Mouse (Mus musculus): ENCODE results near the gene Gm17657. TPM values are rescaled to one million over a fixed set of nuclear protein-coding genes. Genes with fewer than 3 reads are reported as not detected.

The Gm17657 gene
- not detected for polyA plus RNA-seq (2014; fragmentation: Illumina TruSeq; extraction: RNeasy Lipid Tissue Mini Kit (QIAGEN cat#74804); ENCODE audit: low replicate concordance)

DNA sequence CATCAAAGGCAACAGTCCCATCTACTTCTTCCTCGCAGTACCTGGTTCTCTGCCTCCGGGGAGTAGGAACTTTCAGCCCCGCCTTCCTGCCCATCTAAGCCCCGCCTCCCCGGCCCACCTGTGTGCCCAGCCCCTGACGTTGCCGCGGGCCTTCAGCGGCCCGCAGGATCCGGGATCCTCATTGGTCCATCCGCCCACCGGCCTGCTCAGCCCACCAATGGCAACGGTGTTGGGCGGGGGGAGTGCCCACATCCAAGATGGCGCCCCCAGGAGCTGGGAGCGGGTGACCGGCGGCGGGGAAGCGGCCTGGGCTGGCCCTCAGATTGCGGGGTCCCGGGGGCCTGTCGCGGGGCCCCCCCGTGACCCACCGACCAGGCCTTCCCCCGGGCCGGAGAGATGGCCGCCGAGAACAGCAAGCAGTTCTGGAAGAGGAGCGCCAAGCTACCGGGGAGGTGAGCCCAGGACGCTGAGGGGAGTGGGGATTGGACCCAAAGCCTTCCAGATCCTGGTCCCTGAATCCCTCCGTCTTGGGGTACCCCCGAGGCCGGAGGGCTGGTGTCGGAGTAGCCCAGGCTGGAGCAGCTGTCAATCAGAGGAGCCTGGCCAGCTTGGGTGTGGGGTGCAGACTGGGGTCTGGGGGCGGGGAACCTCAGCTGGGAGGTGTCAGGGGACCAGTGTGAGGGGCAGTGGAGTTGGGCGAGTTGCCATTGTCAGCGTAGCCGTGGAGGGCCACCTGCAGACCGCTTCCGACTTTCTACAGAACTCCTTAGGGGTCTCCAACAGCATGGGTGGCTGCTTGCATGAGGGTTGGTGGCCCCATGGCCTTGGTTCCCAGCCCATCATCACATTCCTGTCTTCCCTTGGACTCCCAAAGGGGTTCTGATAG is at the start of gene Gm17657, which contains the start of gene Tbc1d22b:
Gm17657 (minus strand) TSS at position 96 of the 886 bp plus-strand sequence.
Tbc1d22b (plus strand) TSS at position 243 of the 886 bp plus-strand sequence.

DNA sequence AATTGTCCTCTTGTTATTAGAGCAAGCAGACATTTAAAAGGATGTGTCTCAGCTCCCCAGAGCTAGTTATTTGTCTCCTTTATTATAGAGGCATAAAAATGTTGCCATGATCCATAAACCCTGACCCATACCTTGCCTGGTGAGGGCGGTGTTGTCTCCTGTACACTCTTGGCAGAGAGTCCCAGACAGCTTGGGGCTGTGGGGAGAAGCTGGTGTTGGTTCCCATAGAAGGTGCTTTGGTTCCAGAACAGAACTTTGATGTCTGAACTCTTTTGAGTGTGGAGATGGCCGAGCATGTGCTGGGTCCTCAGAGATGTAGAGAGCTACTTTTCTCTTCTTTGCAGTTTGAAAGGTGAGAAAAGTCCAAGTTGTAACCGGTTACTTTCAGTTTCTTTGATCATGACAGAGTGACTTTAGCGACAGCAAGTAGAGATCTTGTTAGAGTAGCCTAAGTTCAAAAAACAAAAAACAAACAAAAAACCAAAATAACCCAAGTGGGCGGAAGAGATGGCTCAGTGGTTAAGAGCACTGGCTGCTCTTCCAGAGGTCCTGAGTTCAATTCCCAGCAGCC is 2.8 kb upstream of the Gm17657 start, which contains the start of gene Tmem217:
Tmem217 (minus strand) TSS at position 224 of the 571 bp plus-strand sequence.

DNA sequence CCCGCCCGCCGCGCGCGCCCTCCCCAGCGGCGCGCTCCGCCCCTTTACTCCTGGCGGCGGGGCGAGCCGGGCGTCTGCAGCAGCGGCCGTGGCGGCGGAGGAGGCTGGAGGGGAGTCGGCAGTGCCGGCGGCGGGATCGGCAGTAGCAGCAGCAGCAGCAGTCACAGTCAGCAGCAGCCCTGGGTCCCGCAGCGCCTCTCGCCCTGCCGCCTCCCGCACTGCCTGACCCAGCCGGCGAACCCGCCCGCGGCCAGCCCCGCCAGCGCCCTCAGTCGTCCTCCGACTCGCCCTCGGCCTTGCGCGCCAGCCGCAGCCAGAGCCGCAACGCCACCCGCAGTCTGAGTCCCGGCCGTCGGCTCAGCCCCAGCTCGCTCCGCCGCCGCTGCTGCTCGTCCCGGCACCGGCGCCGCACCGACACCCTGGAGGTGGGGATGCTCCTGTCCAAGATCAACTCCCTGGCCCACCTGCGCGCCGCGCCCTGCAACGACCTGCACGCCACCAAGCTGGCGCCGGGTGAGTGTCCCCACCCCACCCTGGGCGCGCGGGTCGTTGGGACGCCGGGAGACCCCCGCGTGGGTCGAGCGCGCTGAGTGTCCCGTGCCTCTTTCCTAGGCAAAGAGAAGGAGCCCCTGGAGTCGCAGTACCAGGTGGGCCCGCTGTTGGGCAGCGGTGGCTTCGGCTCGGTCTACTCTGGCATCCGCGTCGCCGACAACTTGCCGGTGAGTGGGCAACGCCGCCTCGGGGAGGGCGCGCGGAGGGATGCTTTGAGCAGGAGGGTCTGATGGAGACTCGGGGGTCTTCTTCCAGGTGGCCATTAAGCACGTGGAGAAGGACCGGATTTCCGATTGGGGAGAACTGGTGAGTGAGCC is 58.5 kb downstream of the Gm17657 start, which contains the start of gene Pim1:
Pim1 (plus strand) TSS at position 41 of the 869 bp plus-strand sequence.

Other genes starting within 250 kb of the Gm17657 start
- gene Pi16, start 232.0 kb downstream of the Gm17657 start, polyA plus RNA-seq (2014; fragmentation: Illumina TruSeq; extraction: RNeasy Lipid Tissue Mini Kit (QIAGEN cat#74804); ENCODE audit: low replicate concordance): not detected
- 2.2 TPM for gene Mtch1, start 201.7 kb downstream of the Gm17657 start, polyA plus RNA-seq (2014; fragmentation: Illumina TruSeq; extraction: RNeasy Lipid Tissue Mini Kit (QIAGEN cat#74804); ENCODE audit: low replicate concordance)
- gene Fgd2, start 188.7 kb downstream of the Gm17657 start, polyA plus RNA-seq (2014; fragmentation: Illumina TruSeq; extraction: RNeasy Lipid Tissue Mini Kit (QIAGEN cat#74804); ENCODE audit: low replicate concordance): 0.63 TPM
- 66.6 TPM for gene Pim1, start 58.9 kb downstream of the Gm17657 start, polyA plus RNA-seq (2014; fragmentation: Illumina TruSeq; extraction: RNeasy Lipid Tissue Mini Kit (QIAGEN cat#74804); ENCODE audit: low replicate concordance)
- 6.2 TPM for gene Tbc1d22b, start 147 bp upstream of the Gm17657 start, polyA plus RNA-seq (2014; fragmentation: Illumina TruSeq; extraction: RNeasy Lipid Tissue Mini Kit (QIAGEN cat#74804); ENCODE audit: low replicate concordance)
- not detected for gene Tmem217, start 2.7 kb upstream of the Gm17657 start, polyA plus RNA-seq (2014; fragmentation: Illumina TruSeq; extraction: RNeasy Lipid Tissue Mini Kit (QIAGEN cat#74804); ENCODE audit: low replicate concordance)
- gene Rnf8, start 65.2 kb upstream of the Gm17657 start, polyA plus RNA-seq (2014; fragmentation: Illumina TruSeq; extraction: RNeasy Lipid Tissue Mini Kit (QIAGEN cat#74804); ENCODE audit: low replicate concordance): 11.1 TPM
- 1.4 TPM for gene Gm28043, start 65.2 kb upstream of the Gm17657 start, polyA plus RNA-seq (2014; fragmentation: Illumina TruSeq; extraction: RNeasy Lipid Tissue Mini Kit (QIAGEN cat#74804); ENCODE audit: low replicate concordance)
- 10.9 TPM for gene Cmtr1, start 111.0 kb upstream of the Gm17657 start, polyA plus RNA-seq (2014; fragmentation: Illumina TruSeq; extraction: RNeasy Lipid Tissue Mini Kit (QIAGEN cat#74804); ENCODE audit: low replicate concordance)
- gene Ccdc167, start 167.4 kb upstream of the Gm17657 start, polyA plus RNA-seq (2014; fragmentation: Illumina TruSeq; extraction: RNeasy Lipid Tissue Mini Kit (QIAGEN cat#74804); ENCODE audit: low replicate concordance): 4.0 TPM